Mouse (Mus musculus): ENCODE data around the gene Cacng4. TPM values are rescaled to one million over a fixed set of nuclear protein-coding genes. Genes with fewer than 3 reads are reported as not detected.

The Cacng4 gene
- 58.2 and 63.1 TPM in 2 replicates for polyA plus RNA-seq (2014; fragmentation: Nextera tagmentation; extraction: Ambion mirVana)

DNA sequence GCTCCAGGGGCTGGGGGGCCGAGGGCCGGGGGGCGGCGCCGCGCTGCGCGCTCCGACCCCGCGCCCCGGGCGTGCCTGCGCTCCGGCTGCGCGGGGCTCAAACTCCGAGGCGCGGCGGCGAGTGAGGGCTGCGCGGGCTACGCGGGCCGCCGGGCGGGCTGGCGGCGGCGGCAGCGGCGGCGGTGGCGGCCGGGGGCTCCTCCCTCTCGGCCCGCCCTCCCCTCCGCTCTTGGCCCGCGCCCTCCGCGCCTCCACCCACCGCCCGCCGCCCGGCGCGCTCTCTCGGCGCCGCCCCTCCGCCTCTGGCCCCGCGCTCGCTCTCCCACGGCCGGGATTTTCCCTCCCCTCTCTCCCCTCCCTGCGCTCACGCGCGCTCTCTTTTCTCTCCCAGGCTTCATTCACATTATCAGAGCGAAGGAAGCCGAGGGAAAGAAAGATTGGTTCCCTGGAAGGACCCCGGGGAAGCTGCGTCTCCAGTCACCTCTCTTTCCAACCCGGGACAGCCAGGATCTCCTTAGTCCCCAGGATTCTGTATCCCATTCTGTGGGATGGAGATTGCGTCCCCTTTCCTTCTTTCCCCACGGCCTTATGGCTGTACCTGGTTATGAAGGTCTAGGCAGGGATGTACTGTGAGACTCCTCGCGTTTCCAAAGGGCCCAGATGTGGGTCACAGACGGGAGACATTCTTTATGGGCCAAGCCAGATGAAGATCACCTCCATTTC, at the start of gene Cacng4:
Cacng4 (minus strand) TSS at position 11 of the 723 bp plus-strand sequence.
- Histone ChIP-seq H3K9ac (peak within 1 kb of the TSS; percentile 98), H3K4me1 (replicated peaks; ENCODE audit: control insufficient read depth, insufficient read depth, low read length) (peaks cover 42% of the 10 kb centered on the region), H3K4me2 (replicated peaks) (peak within 1 kb of the TSS; percentile 79), H3K4me3 (replicated peaks; ENCODE audit: low read length) (peak within 1 kb of the TSS; percentile 86), H3K36me3 (replicated peaks; ENCODE audit: control insufficient read depth, insufficient read depth) (peaks cover 4% of the 10 kb centered on the region), H3K27ac (peak within 1 kb of the TSS; percentile 98), H3K9me3 (ENCODE audit: control insufficient read depth, low read length) (no peaks in the 10 kb centered on the region), H3K27me3 (ENCODE audit: control insufficient read depth, insufficient read depth, low read length) (no peaks in the 10 kb centered on the region)
- under 1% methylated on average over 32 of the region's 73 CpGs for WGBS
- DNase-seq (ENCODE audit: low spot score) = peak; percentile 76
- peak; percentile 61 for ATAC-seq (ENCODE audit: low FRiP score)

DNA sequence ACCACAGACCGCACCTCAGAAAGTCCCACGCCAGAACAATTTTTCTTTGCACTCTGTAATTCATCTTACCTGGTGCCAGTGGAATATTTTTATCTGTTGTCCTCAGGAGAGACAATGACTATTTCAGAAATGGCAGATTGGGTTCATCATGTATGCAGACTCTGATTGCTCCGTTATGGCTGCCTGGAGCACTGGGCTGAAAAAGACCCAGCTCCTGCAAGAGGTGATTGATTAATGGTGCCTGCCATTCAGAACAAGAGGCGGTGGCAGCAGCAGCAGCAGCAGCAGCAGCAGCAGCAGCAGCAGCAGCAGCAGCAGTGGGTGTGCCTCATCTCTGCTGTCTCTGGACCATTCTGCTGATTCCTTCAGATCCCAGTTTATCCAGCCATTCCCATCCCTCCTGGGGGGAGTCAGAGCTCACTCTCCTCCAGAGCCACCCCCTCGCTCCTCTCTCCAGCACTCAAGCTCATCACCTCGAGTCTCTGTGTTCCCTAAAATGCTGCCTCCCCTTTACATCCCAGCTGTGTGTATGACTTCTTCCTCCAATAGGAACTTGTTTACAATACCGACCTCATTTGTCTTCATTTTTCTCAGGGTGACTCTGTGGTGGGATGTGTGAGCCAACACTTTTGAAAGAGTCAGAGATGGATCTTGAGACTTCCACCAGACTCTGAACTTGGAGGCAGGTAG, 39.1 kb upstream of the Cacng4 start:
- Histone ChIP-seq H3K27me3 (ENCODE audit: control insufficient read depth, insufficient read depth, low read length) (no peaks in the 10 kb centered on the region), H3K9ac (no peak overlapping the region), H3K4me2 (replicated peaks) (no peak overlapping the region), H3K9me3 (ENCODE audit: control insufficient read depth, low read length) (no peaks in the 10 kb centered on the region), H3K4me3 (replicated peaks; ENCODE audit: low read length) (no peak overlapping the region), H3K27ac (peak overlapping the region; percentile 72), H3K4me1 (replicated peaks; ENCODE audit: control insufficient read depth, insufficient read depth, low read length) (no peaks in the 10 kb centered on the region; the same call in 1 of the 2 replicates), H3K36me3 (replicated peaks; ENCODE audit: control insufficient read depth, insufficient read depth) (no peaks in the 10 kb centered on the region)
- ATAC-seq (ENCODE audit: low FRiP score) (no peak), DNase-seq (ENCODE audit: low spot score) (no peak)
- WGBS = 49% methylated on average over 7 of the region's 7 CpGs

DNA sequence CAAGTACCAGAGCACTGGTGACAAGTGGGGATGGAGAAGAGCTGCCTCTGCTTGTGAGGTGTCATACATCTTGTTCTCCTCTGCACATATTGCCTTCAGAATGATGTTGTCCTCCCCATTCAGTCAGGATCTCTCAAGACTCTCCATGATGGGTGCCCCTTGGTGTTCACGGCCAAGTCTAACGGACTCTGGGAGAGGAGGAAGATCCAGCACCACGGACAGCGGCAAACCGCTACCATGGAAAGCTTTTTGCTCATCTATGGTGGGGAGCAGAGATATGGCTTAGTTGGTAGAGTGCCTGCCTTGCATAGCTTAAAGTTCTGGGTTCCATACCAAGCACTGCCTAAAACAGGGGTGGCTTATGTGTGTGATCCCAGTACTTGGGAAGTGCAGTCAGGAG, 22.8 kb upstream of the Cacng4 start:
- peak; percentile 41 for DNase-seq (ENCODE audit: low spot score)
- 49% methylated on average over 5 of the region's 5 CpGs for WGBS

DNA sequence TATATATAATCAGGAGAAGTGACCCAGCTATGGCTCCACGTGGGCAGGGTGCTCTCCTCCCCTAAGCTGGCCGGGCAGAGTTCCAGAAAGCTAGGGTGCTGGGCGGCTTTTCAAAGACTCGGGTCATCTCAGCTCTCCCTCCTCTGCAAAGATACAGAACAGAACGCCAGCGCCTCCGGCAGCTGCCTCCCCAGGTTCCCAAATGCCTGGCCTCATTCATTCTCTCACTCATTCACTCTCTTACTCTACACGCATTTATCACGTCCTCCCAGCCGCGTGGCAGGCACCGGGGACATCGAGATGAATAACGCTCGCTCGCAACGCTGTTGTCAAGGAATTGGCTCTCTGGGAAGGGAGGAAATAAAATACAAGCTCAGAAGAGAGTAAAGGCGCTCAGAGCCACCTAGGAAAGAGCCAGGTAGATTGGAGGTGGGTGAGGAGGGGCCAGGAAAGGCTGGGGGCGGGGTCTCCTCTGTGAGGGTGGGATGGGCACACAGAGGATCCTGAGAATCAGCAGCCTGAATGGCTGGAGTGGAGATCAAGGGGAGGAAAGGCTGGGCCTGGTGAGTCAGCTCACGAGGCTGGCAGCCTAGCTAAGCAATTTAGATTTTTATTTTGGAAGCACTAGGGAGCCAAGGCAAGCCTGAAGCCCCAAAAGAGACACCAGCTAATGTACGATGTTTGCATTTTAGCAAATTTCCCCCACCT, 18.7 kb upstream of the Cacng4 start:
- no peaks in the 10 kb centered on the region for H3K9me3 ChIP-seq (ENCODE audit: control insufficient read depth, low read length)
- peak overlapping the region; percentile 5; the same call in 1 of the 2 replicates for H3K9ac ChIP-seq
- WGBS = 14% methylated on average over 20 of the region's 21 CpGs
- H3K4me2 ChIP-seq (replicated peaks) = peak overlapping the region; percentile 26
- peak overlapping the region; percentile 2; the same call in 1 of the 2 replicates for H3K4me3 ChIP-seq (replicated peaks; ENCODE audit: low read length)
- peak; percentile 65 for ATAC-seq (ENCODE audit: low FRiP score)
- no peaks in the 10 kb centered on the region for H3K27me3 ChIP-seq (ENCODE audit: control insufficient read depth, insufficient read depth, low read length)
- H3K27ac ChIP-seq = peak overlapping the region; percentile 71
- peaks cover 18% of the 10 kb centered on the region for H3K4me1 ChIP-seq (replicated peaks; ENCODE audit: control insufficient read depth, insufficient read depth, low read length)
- DNase-seq (ENCODE audit: low spot score) = peak; percentile 63
- H3K36me3 ChIP-seq (replicated peaks; ENCODE audit: control insufficient read depth, insufficient read depth) = no peaks in the 10 kb centered on the region

More for the DNA sequence above, 22.8 kb upstream of the Cacng4 start:
- Histone ChIP-seq H3K9ac (no peak overlapping the region), H3K27me3 (ENCODE audit: control insufficient read depth, insufficient read depth, low read length) (no peaks in the 10 kb centered on the region), H3K27ac (no peak overlapping the region), H3K36me3 (replicated peaks; ENCODE audit: control insufficient read depth, insufficient read depth) (no peaks in the 10 kb centered on the region), H3K4me3 (replicated peaks; ENCODE audit: low read length) (no peak overlapping the region), H3K4me1 (replicated peaks; ENCODE audit: control insufficient read depth, insufficient read depth, low read length) (peaks cover 15% of the 10 kb centered on the region), H3K9me3 (ENCODE audit: control insufficient read depth, low read length) (no peaks in the 10 kb centered on the region), H3K4me2 (replicated peaks) (no peak overlapping the region)
- no peak for ATAC-seq (ENCODE audit: low FRiP score)

DNA sequence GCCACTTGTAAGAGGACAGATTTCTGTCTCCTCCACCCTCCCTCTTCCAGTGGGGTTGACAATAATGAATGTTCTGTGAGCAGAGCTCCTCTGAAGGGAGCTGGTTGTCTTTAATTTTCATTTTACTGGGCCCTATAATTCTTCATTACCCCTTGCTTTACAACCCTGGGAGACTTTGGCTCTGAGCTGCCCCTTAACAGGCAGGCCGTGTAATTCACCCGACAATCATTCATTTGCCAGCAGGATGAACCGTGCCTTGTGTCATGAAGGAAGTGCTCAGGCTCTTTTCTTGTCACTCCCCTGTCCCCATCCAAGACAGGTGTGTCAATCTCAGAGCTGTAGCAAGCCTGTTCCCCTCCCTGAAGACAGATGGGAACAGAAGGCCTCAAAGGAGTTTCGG, 18.1 kb upstream of the Cacng4 start:
- no peak for ATAC-seq (ENCODE audit: low FRiP score)
- Histone ChIP-seq H3K27me3 (ENCODE audit: control insufficient read depth, insufficient read depth, low read length) (no peaks in the 10 kb centered on the region), H3K4me1 (replicated peaks; ENCODE audit: control insufficient read depth, insufficient read depth, low read length) (peaks cover 18% of the 10 kb centered on the region), H3K9ac (no peak overlapping the region), H3K9me3 (ENCODE audit: control insufficient read depth, low read length) (no peaks in the 10 kb centered on the region), H3K4me2 (replicated peaks) (peak overlapping the region; percentile 26), H3K4me3 (replicated peaks; ENCODE audit: low read length) (no peak overlapping the region), H3K27ac (peak overlapping the region; percentile 71; the same call in 1 of the 2 replicates), H3K36me3 (replicated peaks; ENCODE audit: control insufficient read depth, insufficient read depth) (no peaks in the 10 kb centered on the region)
- no peak for DNase-seq (ENCODE audit: low spot score)
- WGBS = 28% methylated on average over 4 of the region's 4 CpGs

DNA sequence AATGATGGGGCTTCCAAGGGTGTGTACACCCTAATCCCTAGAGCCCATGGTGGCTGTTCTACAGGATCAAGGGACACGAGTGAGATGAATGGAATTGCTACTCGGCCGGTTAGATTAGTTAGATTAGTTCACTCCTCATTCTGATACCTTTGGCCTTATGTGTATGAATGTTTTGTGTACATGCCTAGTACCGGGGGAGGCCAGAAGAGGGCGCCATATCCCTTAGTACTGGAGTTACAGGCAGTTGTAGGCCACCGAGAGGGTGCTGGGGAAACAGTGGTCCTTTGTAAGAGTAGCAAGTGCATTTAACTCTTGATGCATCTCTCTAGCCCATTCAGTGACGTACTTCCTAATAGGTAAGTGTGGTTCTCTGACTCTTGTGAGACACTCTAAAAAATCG, 14.2 kb upstream of the Cacng4 start:
- DNase-seq (ENCODE audit: low spot score) (no peak), ATAC-seq (ENCODE audit: low FRiP score) (no peak)
- Histone ChIP-seq H3K9me3 (ENCODE audit: control insufficient read depth, low read length) (no peaks in the 10 kb centered on the region), H3K36me3 (replicated peaks; ENCODE audit: control insufficient read depth, insufficient read depth) (no peaks in the 10 kb centered on the region), H3K9ac (no peak overlapping the region), H3K27me3 (ENCODE audit: control insufficient read depth, insufficient read depth, low read length) (no peaks in the 10 kb centered on the region), H3K4me2 (replicated peaks) (no peak overlapping the region), H3K4me1 (replicated peaks; ENCODE audit: control insufficient read depth, insufficient read depth, low read length) (peaks cover 16% of the 10 kb centered on the region), H3K27ac (no peak overlapping the region), H3K4me3 (replicated peaks; ENCODE audit: low read length) (no peak overlapping the region)
- WGBS = 75% methylated on average over 8 of the region's 8 CpGs

DNA sequence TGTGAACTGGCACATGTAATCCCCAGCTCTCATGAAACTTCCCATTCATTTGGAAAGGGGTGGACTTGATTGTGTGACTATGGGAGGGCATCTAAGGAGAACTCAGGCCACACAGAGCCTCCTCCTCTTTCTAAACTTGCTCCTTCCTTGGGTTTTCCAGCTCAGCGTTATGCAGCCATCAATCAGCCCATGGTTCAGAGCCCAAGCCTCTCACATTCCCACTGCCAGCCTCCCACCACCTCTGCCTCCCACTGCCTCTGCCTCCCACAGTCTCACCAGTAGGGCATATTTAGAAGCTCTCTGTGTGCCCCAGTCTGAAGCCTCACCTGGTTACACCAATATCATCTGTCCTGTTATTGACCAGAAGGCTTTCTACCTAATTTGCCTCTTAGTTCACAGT, 11.7 kb upstream of the Cacng4 start:
- Histone ChIP-seq H3K9me3 (ENCODE audit: control insufficient read depth, low read length) (no peaks in the 10 kb centered on the region), H3K4me2 (replicated peaks) (no peak overlapping the region), H3K27ac (no peak overlapping the region), H3K36me3 (replicated peaks; ENCODE audit: control insufficient read depth, insufficient read depth) (no peaks in the 10 kb centered on the region), H3K9ac (no peak overlapping the region), H3K4me3 (replicated peaks; ENCODE audit: low read length) (no peak overlapping the region), H3K27me3 (ENCODE audit: control insufficient read depth, insufficient read depth, low read length) (no peaks in the 10 kb centered on the region), H3K4me1 (replicated peaks; ENCODE audit: control insufficient read depth, insufficient read depth, low read length) (no peaks in the 10 kb centered on the region)
- ATAC-seq (ENCODE audit: low FRiP score) (no peak), DNase-seq (ENCODE audit: low spot score) (no peak)
- 67% methylated on average over 1 of the region's 1 CpGs for WGBS

DNA sequence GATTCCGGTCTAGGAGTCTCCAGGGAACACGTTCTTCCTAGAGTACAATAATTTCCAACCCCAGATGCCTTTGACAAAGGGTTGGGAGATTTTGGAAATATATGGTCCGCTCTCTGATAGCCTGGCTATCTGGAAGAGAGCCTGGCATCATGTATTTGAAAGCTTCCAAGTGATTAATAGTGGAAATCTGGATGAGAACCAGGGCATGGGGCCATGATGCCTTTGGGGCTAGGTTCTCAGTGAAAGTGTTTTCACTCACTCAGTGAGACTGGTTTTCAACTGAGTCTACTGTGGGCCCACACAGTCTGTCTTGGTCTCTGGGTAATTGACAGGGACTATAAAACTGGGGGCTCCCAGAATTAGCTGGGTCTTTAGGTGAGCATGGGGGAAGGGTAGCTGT, 7.6 kb upstream of the Cacng4 start:
- H3K27me3 ChIP-seq (ENCODE audit: control insufficient read depth, insufficient read depth, low read length) = no peaks in the 10 kb centered on the region
- H3K36me3 ChIP-seq (replicated peaks; ENCODE audit: control insufficient read depth, insufficient read depth) = no peaks in the 10 kb centered on the region
- H3K9me3 ChIP-seq (ENCODE audit: control insufficient read depth, low read length) = no peaks in the 10 kb centered on the region
- ATAC-seq (ENCODE audit: low FRiP score) (no peak), DNase-seq (ENCODE audit: low spot score) (no peak)
- H3K9ac ChIP-seq = no peak overlapping the region
- no peak overlapping the region for H3K27ac ChIP-seq
- no peak overlapping the region for H3K4me3 ChIP-seq (replicated peaks; ENCODE audit: low read length)
- no peak overlapping the region for H3K4me2 ChIP-seq (replicated peaks)
- WGBS = 83% methylated on average over 3 of the region's 3 CpGs
- 0 out of 2 replicates have a peak, but pooled peaks cover 6% of the 10 kb centered on the region for H3K4me1 ChIP-seq (replicated peaks; ENCODE audit: control insufficient read depth, insufficient read depth, low read length)

DNA sequence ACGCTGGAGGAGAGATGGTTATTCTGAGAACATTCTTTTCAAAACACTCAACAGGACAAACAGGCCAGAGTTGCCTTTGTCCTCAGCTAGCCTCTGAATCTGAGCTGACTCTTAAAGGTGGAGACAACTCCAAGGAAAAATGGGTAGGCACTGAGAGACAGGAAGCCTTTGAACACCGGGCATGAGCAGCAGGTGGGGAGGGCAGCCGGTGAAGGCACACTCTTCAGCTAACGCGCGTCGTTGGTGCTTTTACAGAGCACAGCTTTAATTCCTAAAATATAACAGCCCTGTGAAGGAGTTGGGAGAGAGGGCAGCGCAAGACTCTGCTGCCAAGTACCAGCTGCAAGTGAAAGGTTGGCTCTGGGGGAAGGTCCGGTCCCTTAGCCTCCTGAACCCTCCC, 5.0 kb upstream of the Cacng4 start:
- no peaks in the 10 kb centered on the region for H3K27me3 ChIP-seq (ENCODE audit: control insufficient read depth, insufficient read depth, low read length)
- WGBS = 28% methylated on average over 9 of the region's 9 CpGs
- no peak overlapping the region for H3K4me2 ChIP-seq (replicated peaks)
- H3K27ac ChIP-seq = no peak overlapping the region
- H3K4me1 ChIP-seq (replicated peaks; ENCODE audit: control insufficient read depth, insufficient read depth, low read length) = peaks cover 20% of the 10 kb centered on the region
- H3K4me3 ChIP-seq (replicated peaks; ENCODE audit: low read length) = no peak overlapping the region
- H3K9me3 ChIP-seq (ENCODE audit: control insufficient read depth, low read length) = no peaks in the 10 kb centered on the region
- no peak for DNase-seq (ENCODE audit: low spot score)
- no peak overlapping the region for H3K9ac ChIP-seq
- no peaks in the 10 kb centered on the region for H3K36me3 ChIP-seq (replicated peaks; ENCODE audit: control insufficient read depth, insufficient read depth)
- no peak for ATAC-seq (ENCODE audit: low FRiP score)

Measured in hindbrain, embryonic 14.5 days (tissue).